Mouse (Mus musculus) embryo, embryonic 11.5 days (tissue): ENCODE data around the gene Hoxa10.

ENCODE experiments used
- DNase-seq: peaks from one replicate; pipeline ENCODE4 v3.0.0-alpha.2; 2012; ENCODE audit warnings: low read depth, low spot score

Gene Hoxa10

GRCm38 (mm10) chr6:52229558-52230416 lies 10.9 kb downstream of the Hoxa10 start:
- no peak for DNase-seq

GRCm38 (mm10) chr6:52228475-52229465 lies 11.9 kb downstream of the Hoxa10 start:
- no peak for DNase-seq

GRCm38 (mm10) chr6:52227470-52228222 lies 13.0 kb downstream of the Hoxa10 start:
- DNase-seq, result no peak

- no peak for DNase-seq
Observed at GRCm38 (mm10) chr6:52226569-52227257, 13.9 kb downstream of the Hoxa10 start.

- DNase-seq, result no peak
Observed at GRCm38 (mm10) chr6:52225612-52226568, 14.8 kb downstream of the Hoxa10 start.

GRCm38 (mm10) chr6:52224895-52225611 lies 15.6 kb downstream of the Hoxa10 start:
- DNase-seq, result no peak

- DNase-seq, result no peak
Observed at GRCm38 (mm10) chr6:52223939-52224760, 16.5 kb downstream of the Hoxa10 start.

GRCm38 (mm10) chr6:52222729-52223128 lies 17.9 kb downstream of the Hoxa10 start:
- DNase-seq, result no peak

- DNase-seq, result no peak
Observed at GRCm38 (mm10) chr6:52221993-52222685, 18.5 kb downstream of the Hoxa10 start.

- peak; percentile 93 for DNase-seq
Observed at GRCm38 (mm10) chr6:52221337-52221992, 19.2 kb downstream of the Hoxa10 start, which contains the start of gene Hoxa7. Gene Hoxa7, minus strand, starts transcription at chr6:52221854.

- no peak for DNase-seq
Observed at GRCm38 (mm10) chr6:52220865-52221310, 19.8 kb downstream of the Hoxa10 start.

GRCm38 (mm10) chr6:52220003-52220864 lies 20.4 kb downstream of the Hoxa10 start:
- no peak for DNase-seq

- DNase-seq, result no peak
Observed at GRCm38 (mm10) chr6:52219234-52219942, 21.3 kb downstream of the Hoxa10 start.

GRCm38 (mm10) chr6:52218643-52219215 lies 21.9 kb downstream of the Hoxa10 start:
- DNase-seq, result no peak
